ENCODE assay signal across 8 mouse cellular contexts in the genomic region with DNA sequence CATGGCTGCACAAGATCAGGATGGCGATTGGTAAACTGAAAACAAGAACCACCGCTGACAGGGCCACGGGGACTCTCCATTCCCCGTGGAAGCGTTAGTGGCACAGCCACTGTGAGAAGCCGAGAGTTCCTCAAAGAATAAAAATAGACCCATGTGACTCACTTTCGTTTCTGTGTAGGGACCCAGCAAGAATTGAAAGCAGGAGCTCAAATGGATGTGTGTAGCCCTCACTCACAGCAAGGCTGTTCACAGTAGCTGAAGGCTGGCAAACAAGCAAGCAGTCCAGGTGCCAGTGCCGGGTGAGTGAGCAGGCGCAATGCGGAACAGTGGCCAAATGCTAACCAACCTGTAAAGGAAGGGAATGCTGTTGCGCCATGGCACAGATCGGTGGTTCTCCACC. TPM values are rescaled to one million over a fixed set of nuclear protein-coding genes. Genes with fewer than 3 reads are reported as not detected.
DNase-seq lines count a peak whose midpoint lies in the region; ATAC-seq lines count a peak whose summit lies in the region.

No protein-coding gene starts in this region.

- peak; percentile 68 for ATAC-seq in cerebellum, adult (ENCODE audit: insufficient number of reproducible peaks, low FRiP score, low TSS enrichment)
- no peak for ATAC-seq in CD4-positive, CD25-positive, alpha-beta regulatory T cell, adult 4 months

- peak; percentile 44 to 51 for DNase-seq in heart, adult 18-20 months
- no peak for DNase-seq in heart, adult 8-10 months (ENCODE audit: low spot score)
- peak; percentile 92 for DNase-seq in kidney, adult 9 months
- peak; percentile 28 to 39 for DNase-seq in left cerebral cortex, postnatal 36 days (ENCODE audit: low spot score in 2 of 2)
- no peak for DNase-seq in urinary bladder, postnatal 4 days (ENCODE audit: low spot score in 2 of 2)
- DNase-seq in heart, postnatal 10 days = no peak

- intact Hi-C loops in left cerebral cortex, postnatal 36 days (cut with DNase I) = no loop called here
- intact Hi-C loops in heart, postnatal 10 days (cut with DNase I) = no loop called here

RNA-seq across cellular contexts. Expression of gene Icosl, which starts 36.4 kb away (rescaled TPM):
- total RNA-seq in heart, adult 18-20 months (2021) = 1 to 10 TPM; 5.7 to 8.4 TPM
- 1 to 10 TPM; 6.1 to 7.9 (median 7.0) TPM for total RNA-seq in heart, adult 8-10 months (2022)
- total RNA-seq in left cerebral cortex, postnatal 36 days (2021) = 1 to 10 TPM; 1.9 to 2.2 TPM
- polyA plus RNA-seq in CD4-positive, CD25-positive, alpha-beta regulatory T cell, adult 4 months (2017; shearing (Covaris generic)) = 10 to 100 TPM in 1 of 2 experiments, 1 to 10 TPM in 1; 8.8 to 19.3 TPM
- 1 to 10 TPM; 4.4 to 5.4 TPM for total RNA-seq in heart, postnatal 10 days (2021)

Comparison
In these comparisons a context has a peak if more than half of its experiments do, and no peak if none do; other contexts are left out.
1. DNase-seq: peak in heart, adult 18-20 months (2 of 2), kidney, adult 9 months (single experiment) and left cerebral cortex, postnatal 36 days (2 of 2); none in heart, adult 8-10 months (single experiment), urinary bladder, postnatal 4 days (0 of 2) and heart, postnatal 10 days (0 of 2).